In genomic region chr14:121073093-121073866, GRCm38 (mm10) we compare ENCODE assay signal across 12 mouse cellular contexts. TPM values are rescaled to one million over a fixed set of nuclear protein-coding genes. Genes with fewer than 3 reads are reported as not detected.
DNase-seq lines count a peak whose midpoint lies in the region; ATAC-seq and TF ChIP-seq lines count a peak whose summit lies in the region.
"Had no signal": no experiment of that assay in that cellular context is flagged by ENCODE, and none has a peak within 500 bp of the region (broad histone marks: within the 10 kb centered on the region; RNA-seq: fewer than 3 reads in every experiment).

No protein-coding gene starts in this region.

- peak; percentile 28; the same call in 1 of the 2 replicates for ATAC-seq in kidney, embryonic 14.5 days (ENCODE audit: low FRiP score, low TSS enrichment)
- 0 out of 2 replicates have a peak, but pooled peaks have one; percentile 48 for ATAC-seq in embryonic facial prominence, embryonic 13.5 days (ENCODE audit: insufficient number of reproducible peaks, insufficient read depth, low FRiP score, low TSS enrichment, low read depth)
- ATAC-seq in lung, postnatal 0 days, result peak; percentile 72

- DNase-seq in kidney, postnatal 4 days, result no peak
- DNase-seq in adipocyte (ENCODE audit: low spot score), result peak; percentile 61
- DNase-seq in lung, postnatal 0 days (ENCODE audit: low spot score), result peak; percentile 70
- DNase-seq in spleen, postnatal 4 days (ENCODE audit: low spot score in 2 of 2), result no peak
- DNase-seq in thymus, postnatal 0 days (ENCODE audit: low spot score), result no peak
- no peak for DNase-seq in cerebellum, adult 8-10 months
- DNase-seq: cerebellum, adult 9-10 months; kidney, adult 8-10 months; thymus, adult 18-20 months had no signal

- no peaks in the 10 kb centered on the region for H3K27me3 ChIP-seq in kidney, embryonic 14.5 days (ENCODE audit: control insufficient read depth, insufficient read depth, low read length)
- H3K27me3 ChIP-seq in embryonic facial prominence, embryonic 13.5 days, result no peaks in the 10 kb centered on the region
- no peaks in the 10 kb centered on the region for H3K27me3 ChIP-seq in lung, postnatal 0 days (replicated peaks; ENCODE audit: insufficient read depth, low read length)
- H3K27me3 ChIP-seq: heart, embryonic 13.5 days had no signal

- peaks cover 6% of the 10 kb centered on the region; the same call in 1 of the 2 replicates for H3K36me3 ChIP-seq in kidney, embryonic 14.5 days (ENCODE audit: control insufficient read depth, insufficient read depth, low read length)
- peaks cover 24% of the 10 kb centered on the region; the same call in 1 of the 2 replicates for H3K36me3 ChIP-seq in embryonic facial prominence, embryonic 13.5 days
- no peaks in the 10 kb centered on the region for H3K36me3 ChIP-seq in lung, postnatal 0 days (ENCODE audit: insufficient read depth, low read length)

- no peaks in the 10 kb centered on the region for H3K9me3 ChIP-seq in kidney, embryonic 14.5 days (ENCODE audit: control insufficient read depth, low read length)
- H3K9me3 ChIP-seq in embryonic facial prominence, embryonic 13.5 days, result no peaks in the 10 kb centered on the region
- no peaks in the 10 kb centered on the region for H3K9me3 ChIP-seq in lung, postnatal 0 days (ENCODE audit: low read length)
- H3K9me3 ChIP-seq: heart, embryonic 13.5 days had no signal

- WGBS in kidney, embryonic 14.5 days, result 96% methylated on average over 5 of the region's 5 CpGs
- 92% methylated on average over 5 of the region's 5 CpGs for WGBS in embryonic facial prominence, embryonic 13.5 days
- WGBS in lung, postnatal 0 days, result 70% methylated on average over 5 of the region's 5 CpGs

- no peak overlapping the region for H3K9ac ChIP-seq in kidney, embryonic 14.5 days (ENCODE audit: low read depth, low read length)
- H3K9ac ChIP-seq in embryonic facial prominence, embryonic 13.5 days, result no peak overlapping the region
- H3K9ac ChIP-seq in lung, postnatal 0 days (replicated peaks; ENCODE audit: low read depth), result no peak overlapping the region
- H3K9ac ChIP-seq: heart, embryonic 13.5 days had no signal

- peak; percentile 54; the same call in 1 of the 2 replicates for TF ChIP-seq EP300 in lung, postnatal 0 days (IDR thresholded peaks at IDR 0.05)

- H3K4me1 ChIP-seq in kidney, embryonic 14.5 days (ENCODE audit: control insufficient read depth, insufficient read depth, low read length), result no peaks in the 10 kb centered on the region
- H3K4me1 ChIP-seq in embryonic facial prominence, embryonic 13.5 days, result 0 out of 2 replicates have a peak, but pooled peaks cover 4% of the 10 kb centered on the region
- peaks cover 3% of the 10 kb centered on the region; the same call in 1 of the 2 replicates for H3K4me1 ChIP-seq in lung, postnatal 0 days (ENCODE audit: insufficient read depth, low read depth, low read length)

- H3K4me2 ChIP-seq in kidney, embryonic 14.5 days (replicated peaks; ENCODE audit: low read depth, low read length), result no peak overlapping the region
- no peak overlapping the region for H3K4me2 ChIP-seq in embryonic facial prominence, embryonic 13.5 days
- no peak overlapping the region for H3K4me2 ChIP-seq in lung, postnatal 0 days (replicated peaks; ENCODE audit: low read depth, low read length)
- H3K4me2 ChIP-seq: heart, embryonic 13.5 days had no signal

- TF ChIP-seq CTCF in lung, postnatal 0 days (IDR thresholded peaks at IDR 0.05), result no peak

- H3K4me3 ChIP-seq in kidney, embryonic 14.5 days (ENCODE audit: low read length), result no peak overlapping the region
- H3K4me3 ChIP-seq in embryonic facial prominence, embryonic 13.5 days, result no peak overlapping the region
- H3K4me3 ChIP-seq in lung, postnatal 0 days (ENCODE audit: low read depth, low read length), result no peak overlapping the region
- H3K4me3 ChIP-seq: heart, embryonic 13.5 days had no signal

- H3K27ac ChIP-seq in kidney, embryonic 14.5 days (ENCODE audit: low read depth, low read length), result no peak overlapping the region
- peak overlapping the region; percentile 16; the same call in 1 of the 2 replicates for H3K27ac ChIP-seq in embryonic facial prominence, embryonic 13.5 days
- no peak overlapping the region for H3K27ac ChIP-seq in lung, postnatal 0 days (ENCODE audit: low read length)
- H3K27ac ChIP-seq: heart, embryonic 13.5 days had no signal

RNA-seq across cellular contexts. Expression of gene Farp1, which starts 38.3 kb away (rescaled TPM):
- polyA plus RNA-seq in kidney, embryonic 14.5 days (2014; fragmentation: Nextera tagmentation; extraction: Ambion mirVana), result 32.1 and 43.3 TPM in 2 replicates
- polyA plus RNA-seq in embryonic facial prominence, embryonic 13.5 days (2015; fragmentation: Nextera tagmentation; extraction: Ambion mirVana), result 38.7 and 39.6 TPM in 2 replicates
- polyA plus RNA-seq in lung, postnatal 0 days (2015; fragmentation: Nextera tagmentation; extraction: Ambion mirVana), result 17.9 TPM in 2 replicates
- 4.9 and 5.1 TPM in 2 replicates for polyA plus RNA-seq in thymus, postnatal 0 days (2015; fragmentation: Nextera tagmentation; extraction: Ambion mirVana)

Comparison
In these comparisons a context has a peak if more than half of its experiments do, and no peak if none do; other contexts are left out.
1. DNase-seq: peak in adipocyte (single experiment) and lung, postnatal 0 days (single experiment); none in kidney, postnatal 4 days (0 of 2), spleen, postnatal 4 days (0 of 2), thymus, postnatal 0 days (single experiment) and cerebellum, adult 8-10 months (single experiment).
2. Peak in every context shown above with its lines, with median percentiles within 50 percentile points of each other: ATAC-seq.